Mouse (Mus musculus): ENCODE data around the gene Gtdc1. TPM values are rescaled to one million over a fixed set of nuclear protein-coding genes. Genes with fewer than 3 reads are reported as not detected.

Gtdc1 gene
- total and polyA plus RNA-seq, 2 experiments from 2014 or later: 18.6 to 43.4 TPM

GRCm38 (mm10) chr2:44923056-44923883 lies 4.2 kb downstream of the Gtdc1 start:
- no peak overlapping the region for H3K9ac ChIP-seq (replicated peaks; ENCODE audit: low read length, poor library complexity, severe bottlenecking)
- H3K36me3 ChIP-seq (ENCODE audit: insufficient read depth, low read length): no peaks in the 10 kb centered on the region

GRCm38 (mm10) chr2:44922500-44922899 lies 5.0 kb downstream of the Gtdc1 start:
- no peak for DNase-seq (ENCODE audit: low spot score)
- no peak overlapping the region for H3K27ac ChIP-seq (ENCODE audit: low read depth, low read length)
- TF ChIP-seq CTCF (IDR thresholded peaks at IDR 0.05): no peak

More at GRCm38 (mm10) chr2:44923056-44923883, 4.2 kb downstream of the Gtdc1 start:
- no peak overlapping the region for H3K27ac ChIP-seq (ENCODE audit: low read depth, low read length)
- ATAC-seq (ENCODE audit: low FRiP score) (no peak), DNase-seq (ENCODE audit: low spot score) (no peak)
- TF ChIP-seq CTCF (IDR thresholded peaks at IDR 0.05): no peak
- no peaks in the 10 kb centered on the region; the same call in 1 of the 2 replicates for H3K4me1 ChIP-seq (ENCODE audit: insufficient read depth, low read length)
- no peak overlapping the region for H3K4me2 ChIP-seq (ENCODE audit: low read depth, low read length, poor library complexity, severe bottlenecking)
- no peaks in the 10 kb centered on the region for H3K27me3 ChIP-seq (ENCODE audit: insufficient read depth, low read length)
- 90% methylated on average over 8 of the region's 8 CpGs for WGBS
- H3K9me3 ChIP-seq (ENCODE audit: low read length): no peaks in the 10 kb centered on the region
- H3K4me3 ChIP-seq (ENCODE audit: low read depth, low read length): no peak overlapping the region

GRCm38 (mm10) chr2:44920471-44920870 lies 7.0 kb downstream of the Gtdc1 start:
- no peak overlapping the region for H3K9ac ChIP-seq (replicated peaks; ENCODE audit: low read length, poor library complexity, severe bottlenecking)
- no peaks in the 10 kb centered on the region for H3K36me3 ChIP-seq (ENCODE audit: insufficient read depth, low read length)
- DNase-seq (ENCODE audit: low spot score): no peak
- H3K4me2 ChIP-seq (ENCODE audit: low read depth, low read length, poor library complexity, severe bottlenecking): no peak overlapping the region
- no peak overlapping the region for H3K27ac ChIP-seq (ENCODE audit: low read depth, low read length)
- no peaks in the 10 kb centered on the region for H3K9me3 ChIP-seq (ENCODE audit: low read length)
- WGBS: 86% methylated on average over 3 of the region's 3 CpGs
- TF ChIP-seq CTCF (IDR thresholded peaks at IDR 0.05): no peak
- ATAC-seq (ENCODE audit: low FRiP score): no peak
- H3K4me1 ChIP-seq (ENCODE audit: insufficient read depth, low read length): no peaks in the 10 kb centered on the region
- no peak overlapping the region for H3K4me3 ChIP-seq (ENCODE audit: low read depth, low read length)
- no peaks in the 10 kb centered on the region for H3K27me3 ChIP-seq (ENCODE audit: insufficient read depth, low read length)

More at GRCm38 (mm10) chr2:44922500-44922899, 5.0 kb downstream of the Gtdc1 start:
- Histone ChIP-seq H3K9ac (replicated peaks; ENCODE audit: low read length, poor library complexity, severe bottlenecking) (no peak overlapping the region), H3K4me1 (ENCODE audit: insufficient read depth, low read length) (no peaks in the 10 kb centered on the region; the same call in 1 of the 2 replicates), H3K9me3 (ENCODE audit: low read length) (no peaks in the 10 kb centered on the region), H3K27me3 (ENCODE audit: insufficient read depth, low read length) (no peaks in the 10 kb centered on the region), H3K4me2 (ENCODE audit: low read depth, low read length, poor library complexity, severe bottlenecking) (no peak overlapping the region), H3K4me3 (ENCODE audit: low read depth, low read length) (no peak overlapping the region), H3K36me3 (ENCODE audit: insufficient read depth, low read length) (no peaks in the 10 kb centered on the region)
- ATAC-seq (ENCODE audit: low FRiP score): no peak
- 96% methylated on average over 2 of the region's 2 CpGs for WGBS

DNA sequence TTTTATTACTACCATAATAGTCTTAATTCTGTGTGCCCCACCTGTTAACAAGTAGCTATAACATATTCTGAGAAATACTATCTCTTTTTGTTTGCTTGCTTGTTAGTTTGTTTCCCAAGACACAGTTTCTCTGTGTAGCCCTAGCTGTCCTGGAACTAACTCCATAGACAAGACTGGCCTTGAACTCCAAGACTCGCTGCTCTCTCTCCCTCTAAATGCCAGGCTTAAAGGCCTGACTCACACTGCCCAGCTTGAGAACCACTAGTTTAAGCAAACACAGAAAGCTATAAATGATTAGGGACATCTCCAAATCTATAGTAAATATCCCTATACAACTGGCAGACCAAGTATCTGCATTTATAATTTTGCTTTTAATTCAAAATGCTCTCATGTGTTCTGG lies 8.1 kb downstream of the Gtdc1 start:
- H3K36me3 ChIP-seq (ENCODE audit: insufficient read depth, low read length): no peaks in the 10 kb centered on the region
- H3K27me3 ChIP-seq (ENCODE audit: insufficient read depth, low read length): no peaks in the 10 kb centered on the region
- no peaks in the 10 kb centered on the region for H3K4me1 ChIP-seq (ENCODE audit: insufficient read depth, low read length)
- TF ChIP-seq CTCF (IDR thresholded peaks at IDR 0.05): no peak
- ATAC-seq (ENCODE audit: low FRiP score): no peak
- no peak overlapping the region for H3K4me3 ChIP-seq (ENCODE audit: low read depth, low read length)
- no peaks in the 10 kb centered on the region for H3K9me3 ChIP-seq (ENCODE audit: low read length)
- no peak overlapping the region for H3K9ac ChIP-seq (replicated peaks; ENCODE audit: low read length, poor library complexity, severe bottlenecking)
- 85% methylated on average over 1 of the region's 1 CpGs for WGBS
- H3K27ac ChIP-seq (ENCODE audit: low read depth, low read length): no peak overlapping the region
- no peak overlapping the region for H3K4me2 ChIP-seq (ENCODE audit: low read depth, low read length, poor library complexity, severe bottlenecking)
- DNase-seq (ENCODE audit: low spot score): no peak

DNA sequence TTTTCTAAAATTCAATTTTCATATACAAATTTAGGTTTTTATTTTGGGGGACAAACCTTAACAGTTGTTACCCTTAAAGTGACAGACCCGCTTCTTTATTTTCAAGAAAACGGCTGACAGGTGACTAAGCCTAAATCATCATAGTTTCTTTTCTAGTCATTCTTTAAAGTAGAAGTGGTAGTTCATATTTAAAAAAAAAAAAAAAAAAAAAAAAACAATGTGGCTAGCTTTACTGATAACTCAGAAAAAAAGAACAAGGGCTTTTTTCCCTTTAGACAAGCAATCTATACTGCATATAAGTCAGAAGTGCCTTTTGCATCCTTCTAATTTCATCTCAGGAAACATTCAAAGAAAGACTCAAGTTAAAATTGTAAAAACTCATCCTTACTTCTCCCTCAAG lies 8.7 kb downstream of the Gtdc1 start:
- Histone ChIP-seq H3K4me1 (ENCODE audit: insufficient read depth, low read length) (no peaks in the 10 kb centered on the region), H3K27me3 (ENCODE audit: insufficient read depth, low read length) (no peaks in the 10 kb centered on the region), H3K9me3 (ENCODE audit: low read length) (no peaks in the 10 kb centered on the region), H3K4me2 (ENCODE audit: low read depth, low read length, poor library complexity, severe bottlenecking) (no peak overlapping the region), H3K27ac (ENCODE audit: low read depth, low read length) (no peak overlapping the region), H3K9ac (replicated peaks; ENCODE audit: low read length, poor library complexity, severe bottlenecking) (no peak overlapping the region), H3K36me3 (ENCODE audit: insufficient read depth, low read length) (no peaks in the 10 kb centered on the region), H3K4me3 (ENCODE audit: low read depth, low read length) (no peak overlapping the region)
- DNase-seq (ENCODE audit: low spot score) (no peak), ATAC-seq (ENCODE audit: low FRiP score) (no peak)
- no peak for TF ChIP-seq CTCF (IDR thresholded peaks at IDR 0.05)
- 95% methylated on average over 2 of the region's 2 CpGs for WGBS

GRCm38 (mm10) chr2:44916286-44916685 lies 11.2 kb downstream of the Gtdc1 start:
- TF ChIP-seq CTCF (IDR thresholded peaks at IDR 0.05): no peak
- ATAC-seq (ENCODE audit: low FRiP score) (no peak), DNase-seq (ENCODE audit: low spot score) (no peak)
- no peaks in the 10 kb centered on the region for H3K36me3 ChIP-seq (ENCODE audit: insufficient read depth, low read length)
- no peaks in the 10 kb centered on the region for H3K4me1 ChIP-seq (ENCODE audit: insufficient read depth, low read length)
- no peak overlapping the region for H3K27ac ChIP-seq (ENCODE audit: low read depth, low read length)
- H3K4me2 ChIP-seq (ENCODE audit: low read depth, low read length, poor library complexity, severe bottlenecking): no peak overlapping the region
- H3K4me3 ChIP-seq (ENCODE audit: low read depth, low read length): no peak overlapping the region
- no peaks in the 10 kb centered on the region for H3K9me3 ChIP-seq (ENCODE audit: low read length)
- no peaks in the 10 kb centered on the region for H3K27me3 ChIP-seq (ENCODE audit: insufficient read depth, low read length)
- H3K9ac ChIP-seq (replicated peaks; ENCODE audit: low read length, poor library complexity, severe bottlenecking): no peak overlapping the region
